Mouse (Mus musculus): ENCODE results near the gene Ankrd9. TPM values are rescaled to one million over a fixed set of nuclear protein-coding genes. Genes with fewer than 3 reads are reported as not detected.

Ankrd9 gene
- polyA plus RNA-seq, 1 experiment from 2014 or later, result 17.2 TPM

GRCm38 (mm10) chr12:110984598-110984997, 5.8 kb upstream of the Ankrd9 start:
- Histone ChIP-seq H3K27ac (peak overlapping the region; percentile 42; the same call in 1 of the 2 replicates), H3K4me1 (peaks cover 20% of the 10 kb centered on the region), H3K9me3 (replicated peaks) (no peaks in the 10 kb centered on the region), H3K27me3 (ENCODE audit: low read depth, poor library complexity, severe bottlenecking) (no peaks in the 10 kb centered on the region), H3K36me3 (no peaks in the 10 kb centered on the region), H3K4me3 (no peak overlapping the region)
- no peak for DNase-seq (ENCODE audit: low spot score)
- WGBS, result 75% methylated on average over 4 of the region's 4 CpGs

DNA sequence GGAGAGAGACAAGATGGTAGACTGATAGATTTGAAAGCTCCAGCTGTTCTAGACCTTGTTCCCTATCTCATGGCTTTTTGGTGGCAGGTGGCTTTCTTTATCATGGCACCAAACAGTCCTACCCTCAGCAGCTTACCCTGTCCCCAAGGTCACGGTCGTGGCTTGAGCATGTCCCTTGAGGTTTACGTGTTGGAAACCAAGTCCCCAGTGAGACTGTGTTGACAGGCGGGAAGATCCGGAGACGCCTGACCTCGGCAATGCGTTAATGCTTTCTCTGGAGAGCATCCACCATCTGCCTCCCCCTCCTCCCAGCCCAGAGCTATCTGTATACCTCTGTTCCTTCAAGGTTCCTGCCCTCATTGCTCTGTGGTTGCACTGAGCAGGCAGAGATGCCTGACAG, 4.9 kb upstream of the Ankrd9 start:
- Histone ChIP-seq H3K27me3 (ENCODE audit: low read depth, poor library complexity, severe bottlenecking) (no peaks in the 10 kb centered on the region), H3K36me3 (no peaks in the 10 kb centered on the region), H3K4me3 (no peak overlapping the region), H3K9me3 (replicated peaks) (no peaks in the 10 kb centered on the region), H3K27ac (peak overlapping the region; percentile 42; the same call in 1 of the 2 replicates), H3K4me1 (peaks cover 26% of the 10 kb centered on the region)
- no peak for DNase-seq (ENCODE audit: low spot score)
- WGBS, result 89% methylated on average over 8 of the region's 8 CpGs

- WGBS, result 73% methylated on average over 8 of the region's 8 CpGs
- H3K9me3 ChIP-seq (replicated peaks), result no peaks in the 10 kb centered on the region
- H3K4me1 ChIP-seq, result peaks cover 32% of the 10 kb centered on the region
- no peak overlapping the region for H3K4me3 ChIP-seq
- H3K36me3 ChIP-seq, result no peaks in the 10 kb centered on the region
- H3K27ac ChIP-seq, result no peak overlapping the region
- H3K27me3 ChIP-seq (ENCODE audit: low read depth, poor library complexity, severe bottlenecking), result no peaks in the 10 kb centered on the region
- DNase-seq (ENCODE audit: low spot score), result no peak
Observed at GRCm38 (mm10) chr12:110983083-110983482, 4.2 kb upstream of the Ankrd9 start.

DNA sequence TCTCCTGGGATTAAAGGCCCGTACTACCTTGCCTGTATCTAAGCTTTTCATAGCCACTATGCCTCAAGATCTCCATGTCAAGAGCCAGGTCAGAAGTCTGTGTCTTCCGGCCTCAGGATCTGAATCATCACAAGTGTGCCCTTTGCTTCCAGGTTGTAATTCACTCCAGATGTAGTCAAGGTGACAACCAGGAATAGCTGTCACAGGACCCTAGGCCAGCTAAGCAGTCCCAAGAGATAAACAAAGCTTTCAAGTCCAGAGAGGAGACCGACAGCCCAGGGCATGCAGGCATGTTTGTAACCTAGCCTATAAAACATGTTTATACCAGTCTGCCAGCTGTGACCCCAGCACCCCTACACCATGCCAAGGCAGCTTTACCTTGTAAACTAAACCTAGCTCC, 2.9 kb upstream of the Ankrd9 start:
- H3K27ac ChIP-seq, result no peak overlapping the region
- H3K4me3 ChIP-seq, result no peak overlapping the region
- H3K36me3 ChIP-seq, result peaks cover 8% of the 10 kb centered on the region
- peaks cover 42% of the 10 kb centered on the region for H3K4me1 ChIP-seq
- 65% methylated on average over 3 of the region's 3 CpGs for WGBS
- H3K9me3 ChIP-seq (replicated peaks), result no peaks in the 10 kb centered on the region
- no peak for DNase-seq (ENCODE audit: low spot score)
- H3K27me3 ChIP-seq (ENCODE audit: low read depth, poor library complexity, severe bottlenecking), result peaks cover 4% of the 10 kb centered on the region; the same call in 1 of the 2 replicates

- Histone ChIP-seq H3K27ac (peak overlapping the region; percentile 91), H3K4me3 (no peak overlapping the region), H3K36me3 (peaks cover 27% of the 10 kb centered on the region), H3K27me3 (ENCODE audit: low read depth, poor library complexity, severe bottlenecking) (peaks cover 4% of the 10 kb centered on the region; the same call in 1 of the 2 replicates), H3K9me3 (replicated peaks) (no peaks in the 10 kb centered on the region), H3K4me1 (peaks cover 38% of the 10 kb centered on the region)
- no peak for DNase-seq (ENCODE audit: low spot score)
- 79% methylated on average over 3 of the region's 3 CpGs for WGBS
Observed at GRCm38 (mm10) chr12:110979808-110980207, 968 bp upstream of the Ankrd9 start.

DNA sequence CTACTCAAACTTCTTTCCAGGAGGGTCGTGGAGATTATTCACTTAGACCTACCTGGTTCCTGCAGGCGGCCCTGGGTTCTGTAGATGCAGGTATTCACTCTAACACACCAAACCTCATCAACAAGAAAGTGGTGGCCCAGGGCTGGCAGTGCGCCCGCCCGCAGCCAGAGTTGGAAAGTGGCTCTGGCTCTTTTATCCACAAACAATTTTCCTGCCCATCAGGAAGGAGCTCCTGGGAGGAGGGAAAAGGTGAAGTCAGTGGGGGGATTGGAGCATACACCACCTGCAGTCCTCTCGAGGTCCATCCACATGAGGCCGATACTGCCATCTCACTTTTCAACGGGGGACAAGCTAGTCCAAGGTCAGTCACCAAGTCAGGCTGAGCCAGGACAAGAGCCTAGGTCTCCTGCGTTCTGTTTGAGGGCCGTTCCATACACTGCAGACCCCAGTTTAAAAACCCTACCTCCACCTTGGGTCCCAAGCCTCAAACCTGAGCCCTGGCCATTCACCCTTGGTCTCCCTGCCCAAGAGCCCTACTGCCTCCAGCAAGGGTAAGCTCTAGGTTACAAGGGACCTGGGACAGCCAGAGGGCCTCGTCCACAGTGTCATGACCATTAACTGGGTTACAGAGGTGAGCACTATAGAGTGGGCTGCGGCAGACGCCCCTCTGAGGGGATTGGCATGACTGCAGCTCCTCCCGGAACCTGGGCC, 789 bp downstream of the Ankrd9 start:
- H3K27ac ChIP-seq, result peak overlapping the region; percentile 91
- H3K4me3 ChIP-seq, result peak overlapping the region; percentile 90
- 49% methylated on average over 14 of the region's 14 CpGs for WGBS
- H3K36me3 ChIP-seq, result peaks cover 42% of the 10 kb centered on the region
- peaks cover 4% of the 10 kb centered on the region; the same call in 1 of the 2 replicates for H3K27me3 ChIP-seq (ENCODE audit: low read depth, poor library complexity, severe bottlenecking)
- no peaks in the 10 kb centered on the region for H3K9me3 ChIP-seq (replicated peaks)
- DNase-seq (ENCODE audit: low spot score), result no peak
- H3K4me1 ChIP-seq, result peaks cover 29% of the 10 kb centered on the region

DNA sequence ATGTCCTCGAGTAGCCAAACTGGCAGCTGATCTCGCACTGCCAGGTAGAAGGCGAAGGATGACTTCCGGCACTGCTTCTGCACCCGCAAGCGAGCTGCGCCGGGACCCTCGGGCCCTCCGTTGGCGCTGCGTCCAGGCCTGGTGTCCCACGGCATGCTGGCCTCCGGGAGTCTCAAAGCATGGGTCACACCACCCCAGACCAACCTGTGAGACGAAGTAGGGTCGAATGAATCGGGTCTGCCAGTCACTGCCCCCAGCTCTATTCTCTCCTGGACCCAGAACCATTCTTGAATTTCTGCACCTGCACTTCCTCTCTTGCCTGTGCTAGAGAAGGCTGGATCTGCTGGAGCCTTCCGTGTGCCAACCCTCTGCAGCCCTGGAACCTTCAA, 1.5 kb downstream of the Ankrd9 start:
- Histone ChIP-seq H3K27ac (no peak overlapping the region), H3K4me3 (0 out of 2 replicates have a peak overlapping the region, but pooled peaks have one; percentile 90), H3K4me1 (peaks cover 24% of the 10 kb centered on the region), H3K9me3 (replicated peaks) (no peaks in the 10 kb centered on the region), H3K36me3 (peaks cover 48% of the 10 kb centered on the region), H3K27me3 (ENCODE audit: low read depth, poor library complexity, severe bottlenecking) (peaks cover 4% of the 10 kb centered on the region; the same call in 1 of the 2 replicates)
- 87% methylated on average over 18 of the region's 18 CpGs for WGBS
- no peak for DNase-seq (ENCODE audit: low spot score)

DNA sequence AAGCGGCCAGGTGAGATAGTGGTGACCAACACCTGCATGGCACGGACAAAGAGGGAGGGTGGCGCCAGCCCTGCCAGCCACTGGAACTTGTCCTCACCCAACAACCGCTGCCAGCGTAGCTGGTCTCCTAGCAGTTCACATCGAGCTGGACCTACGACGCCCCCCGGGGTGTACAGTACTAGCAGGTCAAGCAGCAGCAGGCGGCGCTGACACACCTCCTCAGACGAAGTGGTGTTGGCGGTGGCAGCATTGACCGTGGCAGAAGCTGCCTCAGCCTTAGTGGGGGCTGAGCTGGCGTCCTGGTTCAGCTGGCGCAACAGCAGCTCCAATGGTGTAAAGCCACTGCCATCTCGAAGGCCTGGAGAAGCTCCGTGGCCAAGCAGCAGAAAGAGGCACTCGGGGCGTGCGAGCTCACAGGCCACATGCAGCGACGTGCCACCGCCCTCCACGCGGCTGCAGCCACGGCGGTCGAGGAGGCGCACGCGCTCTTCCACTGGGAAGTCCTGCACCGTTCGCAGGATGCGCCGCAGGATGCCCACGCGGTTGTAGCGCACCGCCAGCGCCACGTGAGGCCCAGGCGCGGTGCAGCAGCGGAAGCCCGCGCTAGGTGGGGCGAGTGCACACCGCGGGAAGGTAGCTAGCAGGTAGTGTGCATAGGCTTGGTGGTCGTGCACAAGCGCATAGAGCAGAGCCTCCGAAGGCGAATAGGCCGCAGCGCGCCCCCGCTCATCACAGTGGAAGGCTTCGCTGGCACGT, 2.1 kb downstream of the Ankrd9 start:
- H3K27ac ChIP-seq, result no peak overlapping the region
- peaks cover 4% of the 10 kb centered on the region; the same call in 1 of the 2 replicates for H3K27me3 ChIP-seq (ENCODE audit: low read depth, poor library complexity, severe bottlenecking)
- H3K9me3 ChIP-seq (replicated peaks), result no peaks in the 10 kb centered on the region
- peaks cover 51% of the 10 kb centered on the region for H3K36me3 ChIP-seq
- no peak for DNase-seq (ENCODE audit: low spot score)
- peaks cover 24% of the 10 kb centered on the region for H3K4me1 ChIP-seq
- no peak overlapping the region; the same call in 1 of the 2 replicates for H3K4me3 ChIP-seq
- 88% methylated on average over 60 of the region's 60 CpGs for WGBS

- Histone ChIP-seq H3K4me3 (no peak overlapping the region), H3K27me3 (ENCODE audit: low read depth, poor library complexity, severe bottlenecking) (peaks cover 4% of the 10 kb centered on the region; the same call in 1 of the 2 replicates), H3K36me3 (peaks cover 54% of the 10 kb centered on the region), H3K27ac (no peak overlapping the region), H3K4me1 (peaks cover 24% of the 10 kb centered on the region), H3K9me3 (replicated peaks) (no peaks in the 10 kb centered on the region)
- no peak for DNase-seq (ENCODE audit: low spot score)
- 94% methylated on average over 4 of the region's 4 CpGs for WGBS
Observed at GRCm38 (mm10) chr12:110975838-110976468, 2.9 kb downstream of the Ankrd9 start.

- H3K9me3 ChIP-seq (replicated peaks), result no peaks in the 10 kb centered on the region
- DNase-seq (ENCODE audit: low spot score), result no peak
- WGBS, result 88% methylated on average over 5 of the region's 5 CpGs
- peaks cover 24% of the 10 kb centered on the region for H3K4me1 ChIP-seq
- H3K27me3 ChIP-seq (ENCODE audit: low read depth, poor library complexity, severe bottlenecking), result peaks cover 4% of the 10 kb centered on the region; the same call in 1 of the 2 replicates
- H3K36me3 ChIP-seq, result peaks cover 58% of the 10 kb centered on the region
- H3K4me3 ChIP-seq, result no peak overlapping the region
- H3K27ac ChIP-seq, result no peak overlapping the region
Observed at GRCm38 (mm10) chr12:110975385-110975784, 3.5 kb downstream of the Ankrd9 start.

DNA sequence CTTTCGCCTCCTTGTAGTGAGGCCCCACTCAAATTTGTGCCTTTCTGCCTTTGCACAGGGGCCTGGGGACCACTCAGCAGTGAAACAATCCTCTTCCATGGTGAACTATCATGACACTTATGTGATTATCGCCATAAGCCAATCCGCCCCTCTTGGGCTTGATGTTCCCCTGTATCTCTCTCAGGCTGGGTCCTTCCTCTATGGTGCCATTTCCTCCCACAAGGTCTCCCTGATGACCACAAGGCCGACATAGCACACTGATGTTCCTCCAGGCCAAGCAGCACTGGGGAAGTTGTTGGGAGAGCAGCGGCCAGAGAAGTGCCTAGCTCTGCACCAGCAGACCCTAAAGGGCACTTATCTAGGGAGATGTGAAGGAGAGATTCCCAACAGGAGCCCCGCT, 4.1 kb downstream of the Ankrd9 start:
- no peaks in the 10 kb centered on the region for H3K9me3 ChIP-seq (replicated peaks)
- peaks cover 64% of the 10 kb centered on the region for H3K36me3 ChIP-seq
- DNase-seq (ENCODE audit: low spot score), result no peak
- H3K27ac ChIP-seq, result no peak overlapping the region
- no peak overlapping the region for H3K4me3 ChIP-seq
- peaks cover 23% of the 10 kb centered on the region for H3K4me1 ChIP-seq
- peaks cover 4% of the 10 kb centered on the region; the same call in 1 of the 2 replicates for H3K27me3 ChIP-seq (ENCODE audit: low read depth, poor library complexity, severe bottlenecking)
- 92% methylated on average over 6 of the region's 6 CpGs for WGBS

GRCm38 (mm10) chr12:110974295-110974694, 4.5 kb downstream of the Ankrd9 start:
- DNase-seq (ENCODE audit: low spot score), result no peak
- whole genome bisulfite sequencing, result 89% methylated on average over 7 of the region's 7 CpGs
- H3K36me3 ChIP-seq, result peaks cover 69% of the 10 kb centered on the region

More at GRCm38 (mm10) chr12:110974295-110974694, 4.5 kb downstream of the Ankrd9 start:
- Histone ChIP-seq H3K9me3 (replicated peaks) (no peaks in the 10 kb centered on the region), H3K4me3 (no peak overlapping the region), H3K4me1 (peaks cover 19% of the 10 kb centered on the region), H3K27ac (no peak overlapping the region), H3K27me3 (ENCODE audit: low read depth, poor library complexity, severe bottlenecking) (peaks cover 4% of the 10 kb centered on the region; the same call in 1 of the 2 replicates)

All from limb, embryonic 10.5 days (tissue).